Mouse (Mus musculus): Measurements from ENCODE around the gene Brd7.

Gene Brd7

GRCm38 (mm10) chr8:88310286-88310685 lies 51.7 kb downstream of the Brd7 start:
- DNase-seq (ENCODE audit: low read depth in 1 of 2, low spot score in 2 of 2) = no peak

- no peak for DNase-seq (ENCODE audit: low read depth in 1 of 2, low spot score in 2 of 2)
Measured at GRCm38 (mm10) chr8:88309881-88310280, 52.1 kb downstream of the Brd7 start.

GRCm38 (mm10) chr8:88309274-88309873 lies 52.6 kb downstream of the Brd7 start:
- no peak for DNase-seq (ENCODE audit: low read depth in 1 of 2, low spot score in 2 of 2)

- no peak for DNase-seq (ENCODE audit: low read depth in 1 of 2, low spot score in 2 of 2)
Measured at GRCm38 (mm10) chr8:88307736-88308135, 54.3 kb downstream of the Brd7 start.

GRCm38 (mm10) chr8:88306511-88306910 lies 55.5 kb downstream of the Brd7 start:
- no peak for DNase-seq (ENCODE audit: low read depth in 1 of 2, low spot score in 2 of 2)

- no peak for DNase-seq (ENCODE audit: low read depth in 1 of 2, low spot score in 2 of 2)
Measured at GRCm38 (mm10) chr8:88305814-88306213, 56.2 kb downstream of the Brd7 start.

GRCm38 (mm10) chr8:88301589-88302437 lies 60.2 kb downstream of the Brd7 start:
- DNase-seq (ENCODE audit: low read depth in 1 of 2, low spot score in 2 of 2) = no peak

- DNase-seq (ENCODE audit: low read depth in 1 of 2, low spot score in 2 of 2) = peak; percentile 48 to 58
Measured at GRCm38 (mm10) chr8:88299907-88300603, 61.9 kb downstream of the Brd7 start.

GRCm38 (mm10) chr8:88298733-88299103 lies 63.3 kb downstream of the Brd7 start:
- DNase-seq (ENCODE audit: low read depth in 1 of 2, low spot score in 2 of 2) = no peak

- no peak for DNase-seq (ENCODE audit: low read depth in 1 of 2, low spot score in 2 of 2)
Measured at GRCm38 (mm10) chr8:88297976-88298732, 63.8 kb downstream of the Brd7 start.

GRCm38 (mm10) chr8:88294977-88295376 lies 67.0 kb downstream of the Brd7 start:
- DNase-seq (ENCODE audit: low read depth in 1 of 2, low spot score in 2 of 2) = no peak

GRCm38 (mm10) chr8:88293590-88294356 lies 68.2 kb downstream of the Brd7 start:
- no peak for DNase-seq (ENCODE audit: low read depth in 1 of 2, low spot score in 2 of 2)

- DNase-seq (ENCODE audit: low read depth in 1 of 2, low spot score in 2 of 2) = no peak
Measured at GRCm38 (mm10) chr8:88292926-88293325, 69.1 kb downstream of the Brd7 start.

- DNase-seq (ENCODE audit: low read depth in 1 of 2, low spot score in 2 of 2) = no peak
Measured at GRCm38 (mm10) chr8:88291305-88291690, 70.7 kb downstream of the Brd7 start.

GRCm38 (mm10) chr8:88290326-88291304 lies 71.4 kb downstream of the Brd7 start:
- no peak for DNase-seq (ENCODE audit: low read depth in 1 of 2, low spot score in 2 of 2)

- DNase-seq (ENCODE audit: low read depth in 1 of 2, low spot score in 2 of 2) = no peak
Measured at GRCm38 (mm10) chr8:88289901-88290300, 72.1 kb downstream of the Brd7 start.

GRCm38 (mm10) chr8:88288622-88289242 lies 73.3 kb downstream of the Brd7 start:
- DNase-seq (ENCODE audit: low read depth in 1 of 2, low spot score in 2 of 2) = peak; percentile 44 to 49

GRCm38 (mm10) chr8:88286421-88286960 lies 75.5 kb downstream of the Brd7 start:
- DNase-seq (ENCODE audit: low read depth in 1 of 2, low spot score in 2 of 2) = no peak

Data from monocyte, adult 2 months (primary cell).